Mouse (Mus musculus) cerebellum, adult 9-11 months (tissue): ENCODE measurements at regions not wholly inside any gene's neighbourhood (a gene's known extent, or its start where the extent isn't known, plus 50 kb on each side); places are given as distances from the start of the nearest gene placed in this dataset.

Experiments used
- DNase-seq: peaks from one replicate; pipeline ENCODE4 v3.0.0; 2022

- DNase-seq: no peak
Observed at GRCm38 (mm10) chr12:9460193-9460592, 109.7 kb upstream of the Osr1 start.

GRCm38 (mm10) chr12:9469655-9470470, 100.1 kb upstream of the Osr1 start:
- no peak for DNase-seq

- DNase-seq: no peak
Observed at GRCm38 (mm10) chr12:9475836-9476235, 94.1 kb upstream of the Osr1 start.

DNA sequence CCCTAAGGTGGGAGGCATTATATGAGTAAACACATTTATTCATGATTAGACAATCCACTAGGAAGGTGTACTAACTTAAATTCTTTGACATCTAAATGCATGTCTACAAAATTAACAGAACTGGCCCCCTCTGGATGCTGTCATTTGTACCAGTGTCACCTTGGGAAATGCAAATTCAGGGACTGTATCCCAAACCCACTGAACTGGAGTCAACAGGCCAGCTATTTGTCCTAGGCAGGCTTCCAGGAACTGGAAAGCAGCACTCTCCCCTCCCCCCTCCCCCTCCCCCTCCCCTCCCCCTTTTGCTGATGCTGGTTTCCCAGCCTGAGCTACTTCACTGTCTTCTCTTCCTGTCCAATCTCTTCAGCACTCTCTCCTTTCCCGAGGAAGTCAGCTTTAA, 91.7 kb upstream of the Osr1 start:
- no peak for DNase-seq

- DNase-seq: no peak
Observed at GRCm38 (mm10) chr12:9487674-9488413, 82.1 kb upstream of the Osr1 start.

DNA sequence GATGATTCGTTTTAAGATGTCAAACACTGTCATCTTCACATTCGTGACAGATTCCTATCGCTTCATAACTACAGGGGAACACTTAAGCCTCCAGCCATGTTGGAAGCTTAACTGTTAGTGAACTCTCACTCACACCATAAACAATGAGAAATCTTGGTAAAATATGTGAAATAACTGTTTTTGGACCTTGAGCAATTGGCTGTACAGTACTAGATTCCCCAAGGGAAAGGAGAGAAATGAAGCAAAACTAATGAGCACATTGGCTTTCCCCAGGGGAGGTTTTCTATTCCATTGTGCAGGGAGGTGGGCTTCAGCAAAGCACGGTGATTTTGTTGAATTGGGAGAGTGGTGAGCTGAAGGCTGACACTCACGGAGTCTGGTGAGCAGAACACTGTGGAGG, 56.0 kb upstream of the Osr1 start:
- DNase-seq: no peak

GRCm38 (mm10) chr12:9518782-9519181, 51.1 kb upstream of the Osr1 start:
- no peak for DNase-seq

DNA sequence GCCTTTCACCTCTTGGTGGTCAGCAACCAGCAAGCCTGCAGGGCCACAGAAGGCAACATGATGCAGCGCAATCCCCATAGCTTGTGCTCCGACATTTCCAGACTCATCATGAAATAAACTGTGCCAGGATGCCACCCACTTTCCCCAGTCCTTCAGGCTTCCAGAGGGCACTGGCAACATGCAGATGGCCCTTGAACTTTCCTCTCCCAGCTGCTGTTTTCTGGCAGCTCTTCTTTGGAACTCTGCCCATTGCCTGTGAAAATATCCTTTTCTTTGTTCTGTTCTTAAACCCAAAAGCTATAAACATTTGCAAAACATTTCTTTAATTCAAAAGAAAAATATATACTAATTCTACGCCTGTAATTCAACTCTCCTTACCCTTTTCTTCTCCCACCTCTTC, 50.6 kb upstream of the Osr1 start:
- DNase-seq: no peak
